Mouse (Mus musculus) thymus, postnatal 14 days (tissue): ENCODE measurements around the gene Frmd4a.
"Not testable (repeated sequence)": the region's sequence is repeated elsewhere in the genome, so short reads cannot be mapped to it uniquely, and the experiment has no call there.

ENCODE experiments used
- DNase-seq: peaks from one replicate; pipeline ENCODE4 v3.0.0; 2021

Frmd4a gene

DNA sequence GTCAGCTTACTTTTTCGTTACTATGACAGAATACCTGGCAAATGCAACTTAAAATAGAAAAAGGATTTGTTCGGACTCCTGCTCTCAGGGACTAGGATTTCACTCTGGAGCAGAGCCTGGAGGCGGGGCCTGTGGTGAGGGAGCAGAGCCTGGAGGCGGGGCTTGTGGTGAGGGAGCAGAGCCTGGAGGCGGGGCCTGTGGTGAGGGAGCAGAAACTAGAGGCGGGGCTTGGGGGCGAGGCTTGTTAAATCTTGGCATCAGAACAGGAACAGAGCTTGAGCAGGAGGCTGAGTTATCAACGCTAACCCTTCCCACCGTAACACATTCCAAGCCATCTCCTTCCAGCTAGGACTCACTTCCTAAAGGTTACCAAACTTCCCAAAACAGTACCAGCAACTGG lies 575.9 kb downstream of the Frmd4a start:
- DNase-seq: peak; percentile 55

DNA sequence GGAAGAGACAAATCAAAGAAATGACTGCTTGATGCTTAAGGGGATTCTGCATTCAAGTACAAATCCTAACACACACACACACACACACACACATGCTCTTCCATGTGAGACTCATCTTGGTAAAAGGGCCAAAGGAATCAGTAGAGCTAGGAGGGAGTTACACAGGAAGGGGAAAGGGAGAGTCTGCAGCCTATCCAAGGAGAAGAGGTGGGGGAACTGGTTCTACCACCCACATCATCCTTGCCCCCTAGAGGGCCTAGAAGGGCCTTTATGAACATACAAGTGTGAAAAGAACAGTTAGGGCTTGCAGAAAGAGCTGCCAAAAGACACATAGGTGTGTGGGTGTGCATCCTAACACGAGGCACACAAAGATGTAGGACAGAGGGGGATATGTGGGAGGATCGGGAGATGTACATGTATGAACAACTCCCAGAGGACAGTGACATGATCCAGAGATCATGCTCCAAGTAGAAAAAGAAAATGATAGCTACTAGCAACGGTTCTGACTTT lies 576.4 kb downstream of the Frmd4a start:
- no peak for DNase-seq

DNA sequence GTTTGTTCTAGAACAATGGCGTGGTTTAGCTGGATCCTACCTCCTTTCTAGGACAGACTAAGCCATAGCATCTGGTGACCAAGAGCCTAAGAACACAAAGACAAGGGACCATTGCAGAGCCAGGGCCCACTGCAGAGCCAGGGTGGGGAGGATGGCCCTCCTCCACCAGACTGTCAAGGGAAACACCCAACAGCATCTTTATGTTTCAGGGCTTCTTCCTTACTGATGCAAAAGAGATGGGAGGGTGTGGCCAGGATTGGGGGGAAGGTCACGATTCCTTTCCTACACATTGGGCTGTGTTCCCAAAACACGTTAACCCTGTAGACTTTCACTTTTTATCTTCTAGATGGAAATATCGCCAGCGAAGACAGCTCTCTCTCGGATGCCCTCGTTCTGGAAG lies 579.5 kb downstream of the Frmd4a start:
- DNase-seq: no peak

DNA sequence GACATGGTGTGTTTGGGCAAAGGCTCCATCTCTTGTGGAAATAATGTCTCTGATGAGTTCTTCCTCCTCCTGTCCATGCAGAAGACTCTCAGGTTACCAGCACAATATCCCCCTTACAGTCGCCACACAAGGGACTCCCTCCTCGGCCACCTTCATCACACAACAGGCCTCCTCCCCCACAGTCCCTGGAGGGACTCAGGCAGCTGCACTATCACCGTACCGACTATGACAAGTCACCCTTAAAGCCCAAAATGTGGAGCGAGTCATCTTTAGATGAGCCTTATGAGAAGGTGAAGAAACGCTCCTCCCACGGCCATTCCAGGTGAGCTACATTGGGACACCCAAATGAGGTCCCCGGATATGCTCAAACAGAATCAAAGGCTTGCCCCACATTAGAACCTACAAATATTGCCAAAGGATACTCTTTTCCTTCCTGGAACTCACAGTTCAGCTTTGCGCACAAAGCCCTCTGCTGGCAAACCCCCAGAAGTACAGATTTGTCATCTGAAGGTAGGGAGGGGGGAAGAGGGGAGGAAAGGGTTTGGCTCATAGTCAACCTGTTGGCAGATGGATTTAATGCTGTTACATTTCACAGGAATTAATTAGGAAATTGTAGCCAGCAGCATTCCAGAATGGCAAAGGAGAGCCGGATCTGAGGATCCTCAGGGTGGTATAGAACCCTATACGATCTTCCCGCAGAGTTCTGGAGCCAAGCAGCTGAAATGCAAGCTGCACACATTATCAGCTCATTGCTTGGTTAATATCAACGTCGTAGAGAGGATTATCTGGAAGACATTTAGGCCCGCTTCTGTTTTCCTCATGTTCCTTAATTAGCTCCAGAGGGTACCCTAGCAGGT lies 583.7 kb downstream of the Frmd4a start:
- peak; percentile 58 for DNase-seq

DNA sequence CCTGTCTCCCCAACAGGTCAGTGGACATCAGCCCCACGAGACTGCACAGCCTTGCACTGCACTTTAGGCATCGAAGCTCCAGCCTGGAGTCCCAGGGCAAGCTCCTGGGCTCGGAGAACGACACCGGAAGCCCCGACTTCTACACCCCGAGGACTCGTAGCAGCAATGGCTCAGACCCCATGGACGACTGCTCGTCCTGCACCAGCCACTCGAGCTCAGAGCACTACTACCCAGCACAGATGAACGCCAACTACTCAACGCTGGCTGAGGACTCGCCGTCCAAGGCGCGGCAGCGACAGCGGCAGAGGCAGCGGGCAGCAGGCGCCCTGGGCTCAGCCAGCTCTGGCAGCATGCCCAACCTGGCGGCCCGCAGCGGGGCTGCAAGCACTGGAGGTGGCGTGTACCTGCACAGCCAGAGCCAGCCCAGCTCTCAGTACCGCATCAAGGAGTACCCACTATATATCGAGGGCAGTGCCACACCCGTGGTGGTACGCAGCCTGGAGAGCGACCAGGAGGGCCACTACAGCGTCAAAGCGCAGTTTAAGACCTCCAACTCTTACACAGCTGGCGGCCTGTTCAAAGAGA lies 585.9 kb downstream of the Frmd4a start:
- no peak for DNase-seq

DNA sequence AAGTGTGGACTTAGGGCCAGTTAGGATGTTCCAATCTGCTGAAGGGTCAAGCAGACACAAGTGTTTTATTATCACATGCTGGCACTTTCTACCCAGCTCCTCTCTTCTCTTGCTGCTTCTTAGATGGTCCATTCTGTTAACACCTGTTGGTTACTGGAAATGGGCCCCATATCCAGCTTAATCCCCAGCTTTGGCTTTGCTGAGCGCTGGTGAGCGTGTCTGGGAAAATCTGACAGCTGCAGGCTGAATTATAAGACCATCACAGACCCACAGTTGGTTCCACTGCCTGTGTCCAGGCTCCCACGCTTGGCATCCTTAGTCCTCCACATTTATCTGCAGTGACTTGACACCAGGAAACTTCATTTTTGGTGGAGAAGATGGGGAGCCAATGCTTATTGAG lies 589.0 kb downstream of the Frmd4a start:
- no peak for DNase-seq

DNA sequence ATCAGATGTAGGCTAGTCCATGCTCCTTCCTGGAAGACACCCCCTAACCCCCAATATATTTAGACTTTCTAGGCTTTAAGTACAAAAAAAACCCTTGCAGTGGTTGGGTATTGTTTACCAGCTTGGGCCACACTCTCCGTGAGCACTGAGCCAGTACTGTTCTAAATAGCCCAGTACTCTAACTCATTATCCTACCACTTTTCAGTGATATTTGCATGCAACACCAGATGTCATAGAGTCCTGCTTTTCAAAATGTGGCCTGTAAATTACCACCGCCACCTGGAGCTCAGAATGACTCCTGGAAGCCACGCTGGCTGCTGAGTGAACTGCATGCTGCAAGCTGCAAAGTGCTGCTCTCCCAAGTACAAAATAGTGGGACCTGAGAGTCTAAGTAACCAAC lies 590.7 kb downstream of the Frmd4a start:
- no peak for DNase-seq

DNA sequence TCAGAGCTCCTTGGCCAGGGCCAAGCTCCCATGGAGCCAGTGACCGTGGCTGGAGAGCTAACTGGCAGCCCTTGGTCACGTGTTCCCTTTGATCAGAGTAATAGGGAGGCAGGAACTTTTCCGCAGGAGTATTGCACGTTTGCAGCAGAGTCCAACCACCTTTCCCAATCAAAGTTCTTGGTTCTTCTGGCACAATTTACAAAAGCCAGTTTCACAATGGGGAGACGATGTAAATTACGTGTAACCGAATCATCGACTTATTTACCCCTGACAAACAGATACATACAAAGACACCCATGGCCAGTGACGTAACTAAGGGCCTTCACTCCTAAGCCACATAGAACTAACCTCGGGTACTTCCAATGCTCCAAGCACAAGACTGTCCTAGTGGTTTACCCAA lies 591.9 kb downstream of the Frmd4a start:
- DNase-seq: no peak

DNA sequence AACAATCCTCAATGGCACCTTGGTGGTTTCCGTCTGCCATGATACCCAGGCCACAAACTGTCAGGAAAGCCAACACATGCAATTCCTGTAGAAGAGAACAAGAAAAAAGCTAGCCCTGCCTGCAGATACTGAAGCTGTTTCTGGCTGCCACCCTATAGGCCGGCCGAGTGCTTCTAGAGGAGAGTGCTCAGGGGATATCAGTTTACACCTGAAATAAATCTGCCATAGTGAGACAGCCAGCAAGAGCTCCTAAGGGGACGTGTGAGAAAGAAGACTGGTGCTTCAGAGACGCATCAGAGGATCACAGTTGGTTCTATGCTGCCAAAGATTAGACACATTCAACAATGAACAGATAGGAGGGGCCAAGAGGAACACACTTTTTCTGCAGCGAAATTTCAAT lies 593.8 kb downstream of the Frmd4a start:
- no peak for DNase-seq

DNA sequence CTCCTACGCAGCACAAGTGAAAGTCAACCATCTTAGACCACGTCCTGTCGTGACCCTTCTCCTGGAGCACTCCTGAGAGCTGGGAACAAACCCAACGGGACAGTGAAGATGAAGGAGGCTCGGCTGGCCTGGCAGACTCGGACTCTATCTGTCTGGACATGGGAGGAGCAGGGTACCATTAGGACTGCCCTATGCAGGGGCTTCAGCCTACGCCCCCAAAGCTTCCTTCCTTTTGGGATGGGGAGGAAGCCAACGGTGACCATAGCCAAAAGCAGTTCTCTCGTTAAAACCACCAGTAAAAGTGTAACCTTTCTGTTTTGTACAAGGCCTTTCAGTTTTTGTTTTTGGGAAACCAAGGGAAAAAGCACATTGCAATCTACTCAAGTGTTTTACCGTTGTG lies 594.2 kb downstream of the Frmd4a start:
- no peak for DNase-seq

DNA sequence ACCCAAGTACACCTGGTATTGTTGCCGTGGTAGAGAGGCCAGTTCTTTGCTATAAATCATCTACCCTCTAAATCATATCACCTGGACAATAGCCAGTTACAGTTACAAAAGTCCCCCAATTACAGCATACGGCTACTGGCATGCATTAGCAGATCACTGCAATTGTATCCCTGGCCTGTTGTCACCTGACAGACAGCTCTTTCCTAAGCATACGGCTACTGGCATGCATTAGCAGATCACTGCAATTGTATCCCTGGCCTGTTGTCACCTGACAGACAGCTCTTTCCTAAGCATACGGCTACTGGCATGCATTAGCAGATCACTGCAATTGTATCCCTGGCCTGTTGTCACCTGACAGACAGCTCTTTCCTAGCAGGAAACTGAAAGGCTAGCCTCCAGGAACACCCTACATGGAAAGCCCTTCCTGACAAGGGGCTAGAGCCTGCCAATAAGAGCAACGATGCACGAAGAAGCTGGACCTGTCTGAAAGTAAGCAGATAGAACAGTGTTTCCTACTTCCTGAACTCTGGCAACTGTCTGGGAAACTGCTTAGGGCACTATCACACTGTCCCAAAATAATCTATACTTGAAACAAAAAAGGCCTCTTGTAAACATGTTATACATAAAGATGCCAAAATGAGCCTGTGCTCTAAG lies 596.9 kb downstream of the Frmd4a start:
- not testable (repeated sequence) for DNase-seq

DNA sequence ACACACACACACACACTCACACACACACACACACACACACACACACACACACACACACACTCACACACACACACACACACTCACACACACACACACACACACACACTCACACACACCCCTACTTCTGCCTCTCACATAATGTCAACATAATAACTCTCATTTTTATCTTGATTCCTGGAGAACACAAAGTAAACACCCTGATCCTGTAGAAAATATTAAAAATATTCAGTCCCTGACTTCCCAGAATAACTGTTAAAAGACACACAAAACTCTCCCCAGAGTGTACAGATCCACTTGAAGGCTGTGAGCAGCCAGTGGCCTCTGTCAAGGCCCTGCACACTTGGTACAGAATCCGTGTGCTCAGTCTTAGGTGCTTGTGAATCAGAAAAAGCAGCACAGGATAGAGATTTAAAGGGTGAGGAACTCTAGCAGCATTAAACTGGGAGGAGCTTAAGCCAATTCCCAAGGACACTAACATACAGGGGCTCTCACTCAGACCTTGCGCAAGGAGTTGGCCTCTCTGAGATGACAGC lies 597.6 kb downstream of the Frmd4a start:
- DNase-seq: no peak

DNA sequence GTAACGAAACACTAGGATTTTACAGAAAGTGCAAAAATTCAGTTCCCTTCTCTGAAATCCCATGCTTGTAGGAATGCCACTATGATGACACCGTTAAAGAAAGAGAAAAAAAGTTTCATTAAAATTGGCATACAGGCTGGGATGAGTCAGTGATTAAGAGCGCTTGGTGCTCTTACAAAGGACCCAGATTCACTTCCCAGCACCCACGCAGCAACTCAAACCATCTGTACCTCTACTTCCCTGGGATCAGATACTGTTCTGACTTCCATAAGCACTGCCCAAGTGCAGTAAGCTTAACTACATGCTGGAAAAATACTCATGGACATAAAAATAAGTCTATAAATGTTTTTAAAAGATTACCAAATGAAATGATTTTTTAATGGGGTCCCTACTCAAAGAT lies 599.5 kb downstream of the Frmd4a start:
- DNase-seq: no peak

DNA sequence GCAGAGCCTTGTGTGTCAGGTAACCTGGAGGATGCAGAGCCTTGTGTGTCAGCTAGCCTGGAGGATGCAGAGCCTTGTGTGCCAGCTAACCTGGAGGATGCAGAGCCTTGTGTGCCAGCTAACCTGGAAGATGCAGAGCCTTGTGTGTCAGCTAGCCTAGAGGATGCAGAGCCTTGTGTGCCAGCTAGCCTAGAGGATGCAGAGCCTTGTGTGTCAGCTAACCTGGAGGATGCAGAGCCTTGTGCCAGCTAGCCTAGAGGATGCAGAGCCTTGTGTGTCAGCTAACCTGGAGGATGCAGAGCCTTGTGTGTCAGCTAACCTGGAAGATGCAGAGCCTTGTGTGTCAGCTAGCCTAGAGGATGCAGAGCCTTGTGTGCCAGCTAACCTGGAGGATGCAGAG lies 601.6 kb downstream of the Frmd4a start:
- DNase-seq: not testable (repeated sequence)

DNA sequence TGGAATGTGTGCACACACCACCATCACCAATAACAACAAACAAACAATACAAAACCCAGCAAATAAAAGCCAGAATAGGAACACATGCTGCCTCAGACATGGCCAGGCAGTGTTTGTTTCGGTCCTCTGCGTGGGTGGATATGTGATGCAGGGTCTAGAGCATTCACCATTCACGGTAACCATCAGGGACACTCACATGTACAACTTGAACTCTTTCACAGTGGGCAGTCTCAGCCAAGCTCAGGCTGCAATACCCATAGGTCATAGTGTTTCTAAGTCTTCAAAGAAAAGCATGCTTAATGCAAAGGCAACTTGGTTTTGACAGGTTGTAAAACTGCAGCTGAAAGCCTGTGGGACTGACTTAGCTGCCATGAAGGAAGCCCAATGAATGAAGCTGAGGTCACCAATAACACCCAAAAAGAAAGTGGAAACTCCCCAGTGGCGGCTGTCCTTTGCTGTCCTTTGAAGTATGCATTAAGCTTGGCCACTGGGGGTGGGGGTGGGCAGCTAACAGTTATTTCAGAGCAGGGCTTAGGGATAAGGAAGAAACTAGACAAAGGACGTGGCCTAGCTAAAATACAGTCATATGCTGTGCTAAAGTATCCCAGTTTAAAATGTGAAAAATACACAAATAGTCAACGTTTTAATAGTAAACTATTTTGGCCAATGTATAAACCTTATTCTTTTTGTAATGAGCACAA lies 602.5 kb downstream of the Frmd4a start:
- no peak for DNase-seq

DNA sequence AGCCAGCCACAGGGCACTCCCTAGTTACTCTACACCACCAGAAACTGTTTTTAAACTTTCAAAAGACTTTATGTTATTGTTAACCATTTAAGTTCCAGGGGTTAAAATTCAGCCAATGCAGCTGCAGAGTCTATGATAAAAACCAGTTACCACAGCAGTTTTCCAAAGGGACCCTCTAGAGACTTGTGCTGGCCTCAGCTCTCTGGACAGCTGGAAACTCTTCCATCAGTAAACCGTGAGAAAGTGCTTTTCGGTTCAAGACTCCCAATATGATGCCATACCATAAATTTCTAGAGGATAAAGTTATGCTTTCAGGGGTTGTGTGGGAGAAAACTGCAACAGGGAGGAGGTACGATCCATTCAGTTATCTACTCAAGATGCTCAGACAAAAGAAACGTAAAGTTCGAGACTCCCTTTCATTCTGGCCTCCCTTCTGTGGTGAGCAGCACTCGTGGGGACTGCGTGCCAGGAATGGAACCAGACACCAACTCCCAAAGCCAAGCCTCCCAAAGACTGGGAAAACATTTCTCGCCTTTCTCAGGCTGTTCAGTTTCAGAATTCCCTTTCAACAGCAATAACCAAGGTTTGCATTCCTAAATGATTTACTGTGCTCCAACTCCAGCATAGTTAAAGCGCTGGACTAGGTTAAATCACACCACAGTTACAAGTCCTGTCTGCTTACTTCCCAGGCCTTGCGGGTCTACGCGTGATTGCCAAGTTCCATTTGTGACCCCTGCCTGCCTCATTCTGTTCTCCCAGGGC lies 603.3 kb downstream of the Frmd4a start:
- no peak for DNase-seq

DNA sequence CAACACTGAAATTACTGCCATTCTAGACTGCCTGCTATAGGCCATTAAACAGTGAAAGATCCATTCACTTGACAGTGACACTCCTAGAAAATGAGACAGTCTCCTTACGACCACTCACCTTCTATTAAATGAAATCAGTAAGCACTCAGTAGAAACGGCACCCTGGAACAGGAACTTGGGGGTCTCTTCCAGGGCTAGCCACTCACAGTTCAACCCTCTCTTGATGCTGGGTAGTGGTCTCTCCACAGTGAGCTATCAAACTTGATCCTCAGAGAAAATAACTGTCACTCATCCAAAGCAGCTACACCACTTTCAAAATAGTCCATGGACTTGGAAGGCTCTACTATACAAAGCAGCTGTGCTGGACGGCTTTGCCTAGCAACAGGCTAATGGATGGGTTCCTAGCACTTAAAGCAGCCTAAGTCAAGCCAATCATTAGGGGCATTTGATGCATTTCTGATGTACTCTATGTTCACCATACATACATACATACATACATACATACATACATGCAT lies 604.0 kb downstream of the Frmd4a start:
- DNase-seq: no peak

DNA sequence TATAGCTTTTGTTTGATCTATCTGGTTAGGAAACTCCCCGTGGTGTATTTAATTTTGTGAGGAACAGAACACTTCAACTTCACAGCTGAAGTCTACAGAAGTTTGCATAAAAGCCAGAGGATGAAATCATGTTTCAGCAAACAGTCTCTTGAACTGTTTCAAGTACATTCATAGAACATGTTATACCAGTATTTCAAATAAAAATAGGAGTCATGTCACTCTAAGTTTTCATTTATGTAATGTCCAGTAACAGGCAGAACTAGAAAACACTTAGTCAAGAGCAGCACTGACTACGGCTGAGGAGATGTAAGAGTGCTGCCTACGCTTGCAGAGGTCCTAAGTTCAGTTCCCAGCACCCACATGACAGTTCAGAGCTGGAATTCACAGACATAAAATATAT lies 609.4 kb downstream of the Frmd4a start:
- DNase-seq: no peak

DNA sequence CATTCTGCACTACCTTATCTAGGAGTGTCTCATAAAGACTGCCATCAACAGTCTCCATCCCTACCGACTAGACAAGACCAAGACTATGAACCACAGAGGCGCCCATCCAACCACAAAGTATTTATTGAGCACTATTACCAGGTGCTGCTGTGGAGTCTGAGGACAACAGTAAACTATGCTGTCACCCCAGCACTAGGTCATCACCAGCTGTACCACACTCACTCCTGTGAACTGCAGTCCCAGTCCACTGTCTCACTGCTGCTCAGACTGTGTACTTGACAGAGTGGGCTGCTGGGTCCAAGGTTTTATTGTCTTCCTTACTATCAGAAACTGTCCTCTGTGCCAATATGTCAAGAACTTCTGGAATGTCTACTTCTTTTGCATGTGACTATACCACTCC lies 611.4 kb downstream of the Frmd4a start:
- DNase-seq: no peak

DNA sequence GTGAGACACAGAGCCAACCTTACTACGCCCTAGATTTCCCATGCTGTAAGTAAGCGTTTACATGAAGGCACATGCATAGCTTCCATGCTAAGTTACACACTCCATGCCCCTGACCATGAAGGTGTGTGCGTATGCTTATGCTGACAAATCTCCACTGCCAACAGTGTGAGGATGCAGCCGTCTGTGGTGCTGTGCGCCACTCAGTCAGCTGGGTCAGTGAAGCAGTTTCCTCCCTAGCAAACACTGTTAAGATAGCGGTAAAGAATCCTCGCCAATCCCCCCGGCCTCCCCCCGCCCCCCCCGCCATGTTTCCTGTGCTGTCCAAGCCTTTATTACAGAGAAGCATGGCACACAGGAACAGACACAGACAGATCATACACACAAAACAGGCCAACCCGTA lies 612.0 kb downstream of the Frmd4a start:
- DNase-seq: no peak

DNA sequence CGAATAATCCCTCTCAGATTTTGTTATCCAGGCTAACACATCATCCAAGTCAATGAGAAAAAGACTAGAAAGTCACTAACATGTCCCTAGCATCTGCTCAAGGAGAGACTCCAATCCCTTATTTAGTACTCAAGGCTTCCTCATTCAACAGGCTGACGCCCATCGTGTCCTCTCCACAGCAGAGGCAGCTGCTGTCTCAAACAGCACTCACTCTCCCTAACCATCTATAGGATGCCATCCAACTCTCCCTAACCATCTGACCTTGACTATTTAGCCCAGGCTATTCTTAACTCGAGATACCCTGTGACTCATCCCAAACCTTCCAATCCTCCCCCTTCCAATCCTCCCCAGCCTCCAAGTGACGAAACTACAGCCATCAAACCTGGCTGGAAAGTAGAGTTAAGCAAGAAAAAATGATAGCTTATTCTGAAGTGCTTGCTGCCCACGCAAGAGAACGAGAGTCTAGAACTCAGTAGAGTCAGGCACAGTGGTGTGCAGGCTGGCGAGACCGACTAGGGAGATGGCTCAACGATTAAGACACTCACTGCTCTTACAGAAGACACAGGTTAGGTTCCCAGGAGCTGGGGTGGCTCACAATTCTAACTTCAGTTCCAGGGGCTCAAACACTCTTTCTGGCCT lies 612.8 kb downstream of the Frmd4a start:
- DNase-seq: no peak

DNA sequence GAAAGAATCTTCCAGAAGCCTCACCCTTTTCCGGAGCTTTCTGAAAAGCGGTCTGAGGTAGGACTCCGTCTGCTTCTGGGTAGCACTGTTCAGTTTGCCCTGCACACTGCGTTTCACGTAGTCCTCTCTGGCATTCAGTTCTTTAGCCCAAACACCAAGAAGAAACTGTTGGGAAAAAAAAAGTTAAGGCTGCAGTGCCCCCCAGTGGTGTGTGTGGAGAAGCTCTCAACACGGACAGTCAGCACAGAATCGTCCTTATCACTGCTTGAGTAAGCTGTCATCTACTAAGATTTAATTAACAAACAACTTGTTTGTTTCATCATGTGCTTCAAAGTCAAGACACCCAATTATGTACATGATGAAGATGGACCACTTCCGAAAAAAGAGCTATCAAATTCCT lies 618.3 kb downstream of the Frmd4a start:
- DNase-seq: no peak
